Mouse (Mus musculus): ENCODE measurements around the gene Adgrd1. TPM values are rescaled to one million over a fixed set of nuclear protein-coding genes. Genes with fewer than 3 reads are reported as not detected.
A peak's percentile ranks its signal among the peaks of the same experiment; 100 is the strongest.

Gene Adgrd1
- total RNA-seq, 2 experiments from 2014 or later = 5.8 to 10.3 TPM

GRCm38 (mm10) chr5:129155902-129156311 lies 59.4 kb downstream of the Adgrd1 start:
- no peak for DNase-seq

GRCm38 (mm10) chr5:129161372-129162051 lies 65.0 kb downstream of the Adgrd1 start:
- DNase-seq = no peak

- DNase-seq = no peak
These were observed 66.9 kb downstream of the Adgrd1 start for GRCm38 (mm10) chr5:129163416-129163815.

DNA sequence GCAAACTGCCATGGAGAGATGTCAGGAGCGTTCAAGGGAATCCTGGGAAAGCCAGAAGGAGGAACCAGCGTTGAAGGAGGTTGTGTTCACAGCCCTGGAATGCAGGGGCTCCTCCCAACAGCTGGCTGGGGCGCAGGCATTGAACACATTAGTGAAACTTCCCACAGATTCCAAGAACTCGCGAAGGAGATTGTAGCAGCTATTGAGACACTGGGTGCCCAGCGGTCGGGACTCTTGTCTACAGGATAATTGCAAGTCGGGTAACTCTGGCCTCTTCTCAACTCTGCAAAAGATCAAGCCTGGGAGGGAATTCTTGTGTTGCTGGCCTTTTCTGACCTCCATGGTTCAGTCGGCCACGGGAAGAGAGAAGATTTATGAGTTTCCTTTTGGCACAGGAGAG lies 67.5 kb downstream of the Adgrd1 start:
- peak; percentile 14 for DNase-seq

DNA sequence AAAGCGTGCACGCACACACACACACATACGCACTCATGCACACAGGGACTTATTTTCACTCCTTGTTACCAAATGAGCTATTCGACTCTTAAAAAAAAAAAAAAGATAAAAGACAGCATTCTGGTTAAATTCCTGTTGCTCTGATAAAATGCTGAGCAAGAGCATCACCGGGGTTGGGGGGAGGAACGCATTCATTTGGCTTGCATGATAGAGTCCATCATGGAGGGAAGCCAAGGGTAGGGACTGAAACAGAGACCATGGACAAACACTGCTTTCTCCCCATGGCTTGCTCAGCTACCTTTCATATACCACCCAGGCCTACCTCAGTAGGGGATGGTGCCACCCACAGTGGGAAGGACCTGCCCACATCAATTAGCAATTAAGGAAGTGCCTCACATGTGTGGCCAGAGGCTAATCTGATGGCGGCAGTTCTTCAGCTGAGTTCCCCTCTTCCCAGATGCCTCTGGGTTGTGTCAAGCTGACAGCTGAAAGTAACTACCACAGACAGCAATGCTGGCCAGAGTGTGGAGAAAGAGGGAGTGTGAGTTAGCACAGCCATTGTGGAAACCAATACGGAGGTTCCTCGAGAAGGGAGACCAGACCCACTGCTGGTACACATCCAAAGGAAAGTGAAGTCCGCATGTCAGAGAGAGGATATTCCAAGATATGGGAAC lies 68.5 kb downstream of the Adgrd1 start:
- DNase-seq = no peak

DNA sequence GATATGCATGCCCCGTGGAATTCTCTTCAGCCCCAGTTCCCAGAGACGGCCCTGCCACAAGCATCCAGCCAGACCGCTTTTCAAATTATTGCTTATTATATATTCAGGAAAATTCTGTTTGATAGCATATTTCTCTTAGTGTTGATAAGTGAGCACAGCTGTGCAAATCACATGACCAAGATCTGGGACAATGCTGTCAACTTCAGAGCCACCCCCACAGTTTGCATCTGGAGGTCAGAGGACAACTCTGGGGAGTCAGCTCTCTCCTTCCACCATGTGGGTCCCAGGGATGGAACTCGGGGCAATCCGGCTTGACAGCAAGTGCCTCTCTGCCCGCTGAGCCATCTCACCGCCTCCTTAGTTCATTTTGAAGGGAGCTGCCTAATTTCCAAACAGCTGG lies 69.0 kb downstream of the Adgrd1 start:
- DNase-seq = no peak

DNA sequence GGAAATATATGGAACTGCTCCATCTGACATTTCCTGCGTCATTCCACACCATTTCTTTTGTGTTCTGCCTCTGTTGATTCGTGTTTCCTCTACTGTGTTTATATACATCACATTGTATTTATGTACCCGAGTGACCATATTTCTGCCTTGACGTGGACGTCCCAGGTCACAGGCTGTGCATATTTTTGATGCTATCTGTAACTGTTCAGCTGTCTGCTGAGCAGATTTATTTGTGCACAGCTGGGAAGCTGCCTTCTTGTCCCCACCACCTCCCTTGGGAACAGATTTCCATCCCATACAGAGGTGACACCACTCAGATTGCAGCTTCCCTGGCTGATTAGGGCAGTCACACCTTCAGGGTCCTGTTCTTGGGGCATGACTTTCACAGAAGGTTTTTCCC lies 72.5 kb downstream of the Adgrd1 start:
- no peak for DNase-seq

- no peak for DNase-seq
These were observed 73.0 kb downstream of the Adgrd1 start for GRCm38 (mm10) chr5:129169567-129169966.

GRCm38 (mm10) chr5:129172533-129172932 lies 76.0 kb downstream of the Adgrd1 start:
- no peak for DNase-seq

DNA sequence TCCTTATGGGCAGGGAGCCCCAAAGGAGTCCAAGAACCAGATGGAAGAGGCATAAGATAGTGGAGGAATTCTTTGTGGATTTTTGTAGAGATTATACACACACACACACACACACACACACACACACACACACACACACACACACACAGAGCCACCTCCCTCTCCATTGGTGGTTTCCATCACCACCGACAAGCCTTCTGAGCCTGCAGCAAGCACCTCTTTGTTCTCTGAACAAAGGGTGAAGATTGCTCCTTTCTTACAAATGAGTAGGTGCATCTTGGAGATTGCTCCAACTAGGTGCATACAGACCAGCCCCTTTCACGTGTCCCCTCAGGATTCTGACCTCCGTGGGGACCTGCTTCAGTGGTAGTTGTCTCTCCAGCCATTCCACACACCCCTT lies 79.4 kb downstream of the Adgrd1 start:
- no peak for DNase-seq

DNA sequence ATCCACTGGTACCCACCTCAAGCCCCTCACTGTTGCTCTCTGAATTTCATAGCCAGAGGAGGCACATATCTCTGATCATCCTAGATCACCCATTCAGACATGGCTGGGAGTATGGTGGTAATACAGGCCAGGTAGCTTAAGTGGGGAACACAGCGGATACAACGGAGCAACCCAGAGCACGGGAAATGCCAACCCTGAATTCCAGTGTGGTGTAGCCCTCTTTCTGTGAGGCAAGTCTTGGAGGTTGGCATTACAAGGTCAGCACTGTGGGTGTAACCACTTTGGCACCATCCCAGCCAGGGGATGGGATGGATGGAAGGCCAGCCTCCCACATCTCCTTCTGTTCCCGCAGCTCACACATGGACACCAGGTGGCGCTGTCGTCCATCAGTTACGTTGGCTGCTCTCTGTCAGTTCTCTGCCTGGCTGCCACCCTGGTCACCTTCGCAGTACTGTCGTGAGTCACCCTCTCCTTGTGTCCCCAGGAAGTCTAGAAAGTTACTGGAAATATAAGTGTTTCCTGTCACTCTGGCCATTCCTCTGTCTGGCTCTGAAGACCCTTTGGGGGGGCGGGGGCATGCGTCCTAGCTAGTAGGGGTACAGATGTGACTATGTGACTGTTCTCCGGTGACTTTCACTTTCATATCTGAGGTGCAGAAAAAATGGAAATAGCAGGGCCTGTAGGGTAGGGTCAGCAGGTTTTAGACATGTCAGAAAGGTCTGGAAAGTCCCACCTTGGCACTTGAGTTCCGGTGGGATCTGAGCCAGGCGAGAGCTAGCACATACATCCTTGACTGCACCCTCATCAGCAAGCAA lies 81.4 kb downstream of the Adgrd1 start:
- DNase-seq = peak; percentile 90

DNA sequence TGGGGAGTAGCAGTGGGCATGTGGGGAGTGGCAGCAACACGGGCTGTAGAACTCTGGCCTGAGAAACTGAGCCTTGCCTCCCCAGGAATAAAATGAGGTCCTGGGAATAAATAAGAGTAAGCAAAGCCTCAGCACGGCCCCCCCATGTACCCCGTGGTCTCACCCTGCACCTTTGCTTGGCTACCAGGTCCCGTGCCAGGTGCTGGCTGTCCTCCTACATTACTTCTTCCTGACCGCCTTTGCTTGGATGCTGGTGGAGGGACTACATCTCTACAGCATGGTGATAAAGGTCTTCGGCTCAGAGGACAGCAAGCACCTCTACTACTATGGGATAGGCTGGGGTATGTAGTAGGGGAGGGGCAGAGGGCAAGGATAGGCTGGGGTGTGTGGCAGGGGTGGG lies 82.8 kb downstream of the Adgrd1 start:
- DNase-seq = no peak

GRCm38 (mm10) chr5:129179995-129180714 lies 83.6 kb downstream of the Adgrd1 start:
- DNase-seq = no peak

DNA sequence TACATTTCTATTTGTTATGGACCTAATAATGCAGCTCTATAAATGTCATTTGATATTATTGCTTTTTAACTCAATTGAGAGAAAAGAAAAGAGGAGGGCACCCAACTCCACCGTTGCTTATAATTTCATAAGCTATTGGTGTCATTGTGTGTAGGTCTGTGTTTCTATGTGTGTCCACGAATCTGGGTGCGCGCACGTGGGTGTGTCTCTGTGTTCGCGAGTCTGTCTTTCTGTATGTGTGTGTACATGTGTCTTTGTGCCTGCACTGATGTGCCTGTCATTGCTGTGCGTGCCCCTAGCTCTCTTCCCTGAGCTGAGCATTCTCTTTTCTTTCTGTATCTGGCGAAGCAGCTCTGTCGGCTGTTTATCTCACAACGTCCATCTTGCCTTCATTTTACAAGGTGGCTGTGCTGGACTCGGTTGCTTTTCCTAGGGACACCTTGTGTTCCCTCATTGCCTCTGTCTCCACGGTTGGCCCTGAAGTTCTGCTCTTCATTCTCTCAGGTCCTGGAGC lies 84.2 kb downstream of the Adgrd1 start:
- DNase-seq = no peak

DNA sequence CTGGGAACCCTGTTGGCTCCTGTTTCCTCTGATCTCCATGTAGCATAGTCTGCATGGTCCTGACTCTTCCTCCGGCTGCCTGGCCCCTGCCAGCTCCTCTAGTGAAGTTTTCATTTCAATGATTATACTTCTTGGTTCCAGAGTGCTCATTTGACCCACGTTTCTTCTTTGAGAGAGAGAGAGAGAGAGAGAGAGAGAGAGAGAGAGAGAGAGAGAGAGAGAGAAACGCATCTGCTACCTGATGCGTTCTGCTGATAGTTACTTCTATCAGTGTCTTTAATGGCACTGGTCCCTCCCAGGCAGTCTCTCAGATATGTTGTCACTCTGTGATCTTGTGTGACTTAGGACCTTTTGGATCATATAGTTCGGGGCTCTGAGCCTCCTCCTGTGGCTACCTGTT lies 84.9 kb downstream of the Adgrd1 start:
- no peak for DNase-seq

GRCm38 (mm10) chr5:129182554-129182953 lies 86.0 kb downstream of the Adgrd1 start:
- DNase-seq = no peak

GRCm38 (mm10) chr5:129186260-129186659 lies 89.7 kb downstream of the Adgrd1 start:
- DNase-seq = peak; percentile 45

GRCm38 (mm10) chr5:129186926-129187325 lies 90.4 kb downstream of the Adgrd1 start:
- no peak for DNase-seq

- DNase-seq = no peak
These were observed 92.5 kb downstream of the Adgrd1 start for GRCm38 (mm10) chr5:129189071-129189470.

DNA sequence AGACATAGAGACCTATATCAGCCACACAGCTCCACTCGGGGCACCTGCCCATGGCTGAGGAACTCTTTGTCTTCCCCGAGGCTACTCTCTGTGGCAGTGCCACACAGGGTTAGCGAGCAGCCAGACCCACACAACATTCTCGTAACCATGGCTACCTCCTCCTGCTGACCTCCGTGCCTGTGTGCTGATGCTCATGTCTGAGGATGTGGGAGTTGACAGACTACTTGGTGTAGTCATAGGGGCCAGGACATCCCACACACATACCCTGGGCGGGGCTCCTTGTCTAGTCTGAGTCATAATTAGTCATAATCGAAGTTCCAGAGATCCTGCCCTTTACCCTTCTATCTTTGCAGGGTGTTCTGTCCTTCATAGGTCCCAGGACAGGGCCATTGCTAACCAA lies 93.5 kb downstream of the Adgrd1 start:
- DNase-seq = no peak

- DNase-seq = no peak
These were observed 100.0 kb downstream of the Adgrd1 start for GRCm38 (mm10) chr5:129196501-129196900.

- no peak for DNase-seq
These were observed 100.5 kb downstream of the Adgrd1 start for GRCm38 (mm10) chr5:129196971-129197519.

All from gastrocnemius, postnatal 10 days (tissue).